Mouse (Mus musculus) MEL (cell line): ENCODE measurements around the gene Taldo1. TPM values are rescaled to one million over a fixed set of nuclear protein-coding genes. Genes with fewer than 3 reads are reported as not detected.

Experiments
- DNase-seq: peaks from one replicate; pipeline ENCODE4 v3.0.0; 2011; ENCODE audit warnings: low read depth, low spot score
- H3K27ac ChIP-seq: 2 replicates; pipeline ENCODE4 v1.5.1; 2012; ENCODE audit warnings: low read depth, mild to moderate bottlenecking, control low read depth, low read length, moderate library complexity; ENCODE audit not compliant: control insufficient read depth
- H3K27me3 ChIP-seq, 2 experiments: fragments of 150-350 bp in 1 of 2; sonication (generic) in 1 of 2; 2 replicates each; pipeline ENCODE4 v1.6.1; 2012; ENCODE audit warnings: low read length in 2 of 2, mild to moderate bottlenecking in 2 of 2, improper control_type of control experiment in 1 of 2, moderate library complexity in 1 of 2; ENCODE audit not compliant: insufficient read depth in 2 of 2, control insufficient read depth in 1 of 2
- H3K36me3 ChIP-seq, 2 experiments: 2 replicates each; pipeline ENCODE4 v1.6.1; 2012 to 2014; ENCODE audit warnings: low read length in 2 of 2, improper control_type of control experiment in 1 of 2, inconsistent platforms in 1 of 2, mild to moderate bottlenecking in 1 of 2; ENCODE audit not compliant: insufficient read depth in 2 of 2, control insufficient read depth in 1 of 2
- H3K4me1 ChIP-seq, 2 experiments: fragments of 150-350 bp in 1 of 2; sonication (generic) in 1 of 2; 2 replicates each; pipeline ENCODE4 v1.6.1; 2012; ENCODE audit warnings: low read length in 2 of 2, improper control_type of control experiment in 1 of 2, mild to moderate bottlenecking in 1 of 2; ENCODE audit not compliant: insufficient read depth in 2 of 2, control insufficient read depth in 1 of 2
- H3K4me3 ChIP-seq, 2 experiments: fragments of 150-350 bp in 1 of 2; sonication (generic) in 1 of 2; 2 replicates each; pipeline ENCODE4 v1.5.1; 2012; ENCODE audit warnings: low read depth in 2 of 2, low read length in 2 of 2, mild to moderate bottlenecking in 2 of 2, moderate library complexity in 2 of 2, control low read depth in 1 of 2, improper control_type of control experiment in 1 of 2; ENCODE audit not compliant: control insufficient read depth in 1 of 2, insufficient read depth in 1 of 2
- H3K79me2 ChIP-seq: 2 replicates; pipeline ENCODE4 v1.6.1; 2012; ENCODE audit warnings: mild to moderate bottlenecking, low read length, moderate library complexity; ENCODE audit not compliant: control insufficient read depth, poor library complexity, insufficient read depth
- H3K9ac ChIP-seq: 2 replicates; pipeline ENCODE4 v1.6.1; 2012; ENCODE audit warnings: low read depth, mild to moderate bottlenecking, control low read depth, low read length, moderate library complexity; ENCODE audit not compliant: control insufficient read depth, poor library complexity, severe bottlenecking
- H3K9me3 ChIP-seq: fragments of 150-350 bp; sonication (generic); replicated peaks from 2 replicates; pipeline ENCODE4 v1.6.1; 2012; ENCODE audit warnings: mild to moderate bottlenecking, low read length, improper control_type of control experiment, moderate library complexity; ENCODE audit not compliant: insufficient read depth
- JUND ChIP-seq: IDR thresholded peaks from 2 replicates; pipeline ENCODE4 v1.6.1; 2011; ENCODE audit warnings: low read depth, mild to moderate bottlenecking, improper control_type of control experiment, low read length
- MAX ChIP-seq: IDR thresholded peaks from 2 replicates; pipeline ENCODE4 v1.6.1; 2011; ENCODE audit warnings: low read length, improper control_type of control experiment
- MAZ ChIP-seq: IDR thresholded peaks from 2 replicates; pipeline ENCODE4 v1.6.1; 2012; ENCODE audit warnings: low read depth, mild to moderate bottlenecking, inconsistent platforms, low read length, improper control_type of control experiment
- MEF2A ChIP-seq: IDR thresholded peaks from 2 replicates; pipeline ENCODE4 v1.6.1; 2014; ENCODE audit warnings: low read depth, mild to moderate bottlenecking, inconsistent platforms, low read length, improper control_type of control experiment; ENCODE audit not compliant: poor library complexity, insufficient replicate concordance, severe bottlenecking; ENCODE audit errors: extremely low read depth
- MXI1 ChIP-seq: IDR thresholded peaks from 2 replicates; pipeline ENCODE4 v1.6.1; 2011; ENCODE audit warnings: mild to moderate bottlenecking, low read depth, low read length, improper control_type of control experiment
- RCOR1 ChIP-seq: IDR thresholded peaks from 2 replicates; pipeline ENCODE4 v1.6.1; 2012; ENCODE audit warnings: low read depth, mild to moderate bottlenecking, inconsistent platforms, low read length, improper control_type of control experiment
- SIN3A ChIP-seq: IDR thresholded peaks from 2 replicates; pipeline ENCODE4 v1.6.1; 2012; ENCODE audit warnings: low read length, improper control_type of control experiment, inconsistent platforms
- TAL1 ChIP-seq: IDR thresholded peaks from 2 replicates; pipeline ENCODE4 v1.6.1; 2012; ENCODE audit warnings: mild to moderate bottlenecking, inconsistent platforms, low read length, moderate library complexity, mixed read lengths
- USF2 ChIP-seq, 2 experiments: IDR thresholded peaks; 2 replicates each; pipeline ENCODE4 v1.6.1; 2011 to 2012; ENCODE audit warnings: improper control_type of control experiment in 2 of 2, low read length in 2 of 2, borderline replicate concordance in 1 of 2, inconsistent platforms in 1 of 2, low read depth in 1 of 2, mild to moderate bottlenecking in 1 of 2; ENCODE audit not compliant: insufficient read depth in 1 of 2
- ZC3H11A ChIP-seq: IDR thresholded peaks from 2 replicates; pipeline ENCODE4 v1.6.1; 2012; ENCODE audit warnings: low read depth, mild to moderate bottlenecking, inconsistent platforms, low read length, improper control_type of control experiment
- polyA plus RNA-seq, 2 experiments: library from polyadenylated mRNA; stranded (reverse) in 1 of 2; unstranded in 1 of 2; fragments of >175 nt in 1 of 2; fragments of >200 nt in 1 of 2; gene quantifications; 2 replicates each; pipeline versions ENCODE4 v1.2.1 to v1.2.4; 2012; ENCODE audit warnings: low replicate concordance in 2 of 2, low read depth in 1 of 2; ENCODE audit not compliant: insufficient read length in 2 of 2, insufficient read depth in 1 of 2, missing spikeins in 1 of 2
- total RNA-seq: library from RNA; depleted of rRNA; stranded (reverse); fragments of 300-350 nt; gene quantifications from 2 replicates; pipeline ENCODE4 v1.2.3, GENCODE M21; 2012

Taldo1 gene
- total and polyA plus RNA-seq, 3 experiments = 298 to 415 TPM; not detected in 1

GRCm38 (mm10) chr7:141418970-141419369, 27.0 kb downstream of the Taldo1 start (continued):
- TF ChIP-seq MAZ (no peak), MXI1 (peak; percentile 46; the same call in 1 of the 2 replicates), USF2 (IDR thresholded peaks at IDR 0.05; ENCODE audit: borderline replicate concordance in 1 of 2, insufficient read depth in 1 of 2, low read depth in 1 of 2, low read length in 2 of 2) (no peak), MAX (no peak; the same call in 1 of the 2 replicates), SIN3A (no peak), MEF2A (no peak)

- no peak for DNase-seq
- Histone ChIP-seq H3K27ac (no peak overlapping the region), H3K27me3 (no peaks in the 10 kb centered on the region; a peak in 1 of 4 replicates), H3K4me3 (no peak overlapping the region), H3K4me1 (peaks cover 5 to 11% of the 10 kb centered on the region in 2 experiments; a peak in 3 of 4 replicates), H3K79me2 (no peaks in the 10 kb centered on the region), H3K9ac (no peak overlapping the region), H3K9me3 (no peaks in the 10 kb centered on the region), H3K36me3 (peaks cover 0 to 6% of the 10 kb centered on the region in 2 experiments; a peak in 2 of 4 replicates)
- TF ChIP-seq TAL1 (no peak), ZC3H11A (no peak)
Measured at GRCm38 (mm10) chr7:141420030-141420702, 28.2 kb downstream of the Taldo1 start.

GRCm38 (mm10) chr7:141423811-141424210, 31.8 kb downstream of the Taldo1 start:
- H3K9me3 ChIP-seq = no peaks in the 10 kb centered on the region
- H3K27me3 ChIP-seq = no peaks in the 10 kb centered on the region; a peak in 1 of 4 replicates
- no peak overlapping the region for H3K9ac ChIP-seq
- no peak overlapping the region for H3K4me3 ChIP-seq
- no peak for DNase-seq
- peaks cover 0 to 1% of the 10 kb centered on the region in 2 experiments; a peak in 1 of 4 replicates for H3K36me3 ChIP-seq
- no peaks in the 10 kb centered on the region for H3K79me2 ChIP-seq
- no peak overlapping the region for H3K27ac ChIP-seq
- TF ChIP-seq JUND = 0 out of 2 replicates have a peak, but pooled peaks have one; percentile 71
- TF ChIP-seq RCOR1 = no peak
- peaks cover under 1 to 4% of the 10 kb centered on the region in 2 experiments; a peak in 3 of 4 replicates for H3K4me1 ChIP-seq
